Mouse (Mus musculus): ENCODE data around the gene Vmn1r42. TPM values are rescaled to one million over a fixed set of nuclear protein-coding genes. Genes with fewer than 3 reads are reported as not detected.

Vmn1r42 gene
- polyA plus RNA-seq, 1 experiment from 2014 or later: not detected

GRCm38 (mm10) chr6:89857552-89857951 is 18.7 kb downstream of the Vmn1r42 start:
- Histone ChIP-seq H3K4me1 (ENCODE audit: control insufficient read depth, insufficient read depth, low read length) (no peaks in the 10 kb centered on the region), H3K4me2 (ENCODE audit: low read depth, low read length) (no peak overlapping the region), H3K36me3 (ENCODE audit: control insufficient read depth, insufficient read depth) (no peaks in the 10 kb centered on the region), H3K9ac (ENCODE audit: low read length) (no peak overlapping the region), H3K27ac (ENCODE audit: low read length) (no peak overlapping the region), H3K4me3 (ENCODE audit: low read length) (no peak overlapping the region), H3K9me3 (replicated peaks; ENCODE audit: control insufficient read depth, low read length) (peaks cover 7% of the 10 kb centered on the region), H3K27me3 (ENCODE audit: control insufficient read depth, insufficient read depth, low read length) (no peaks in the 10 kb centered on the region)
- 65% methylated on average over 3 of the region's 3 CpGs for WGBS
- ATAC-seq (replicated peaks; ENCODE audit: extremely low read depth, insufficient read depth, low FRiP score): no peak

Other genes starting within 250 kb of the Vmn1r42 start
- 14.3 and 15.3 TPM in 2 replicates for gene Txnrd3, start 232.4 kb downstream of the Vmn1r42 start, polyA plus RNA-seq (2015; fragmentation: Nextera tagmentation; extraction: Ambion mirVana)
- not detected in 2 replicates for gene Vmn1r40, start 168.9 kb downstream of the Vmn1r42 start, polyA plus RNA-seq (2015; fragmentation: Nextera tagmentation; extraction: Ambion mirVana)
- gene Vmn1r41, start 135.6 kb downstream of the Vmn1r42 start, polyA plus RNA-seq (2015; fragmentation: Nextera tagmentation; extraction: Ambion mirVana): not detected in 2 replicates
- not detected in 2 replicates for gene Vmn1r43, start within 50 bp of the Vmn1r42 start, polyA plus RNA-seq (2015; fragmentation: Nextera tagmentation; extraction: Ambion mirVana)
- not detected in 2 replicates for gene Vmn1r44, start 7.2 kb upstream of the Vmn1r42 start, polyA plus RNA-seq (2015; fragmentation: Nextera tagmentation; extraction: Ambion mirVana)
- not detected in 2 replicates for gene Vmn1r45, start 64.2 kb upstream of the Vmn1r42 start, polyA plus RNA-seq (2015; fragmentation: Nextera tagmentation; extraction: Ambion mirVana)
- not detected in 2 replicates for gene Vmn1r46, start 92.9 kb upstream of the Vmn1r42 start, polyA plus RNA-seq (2015; fragmentation: Nextera tagmentation; extraction: Ambion mirVana)
- not detected in 2 replicates for gene Vmn1r47, start 139.7 kb upstream of the Vmn1r42 start, polyA plus RNA-seq (2015; fragmentation: Nextera tagmentation; extraction: Ambion mirVana)
- gene Vmn1r48, start 160.4 kb upstream of the Vmn1r42 start, polyA plus RNA-seq (2015; fragmentation: Nextera tagmentation; extraction: Ambion mirVana): not detected in 2 replicates
- not detected in 2 replicates for gene Vmn1r49, start 202.1 kb upstream of the Vmn1r42 start, polyA plus RNA-seq (2015; fragmentation: Nextera tagmentation; extraction: Ambion mirVana)
- not detected in 2 replicates for gene Vmn1r50, start 225.0 kb upstream of the Vmn1r42 start, polyA plus RNA-seq (2015; fragmentation: Nextera tagmentation; extraction: Ambion mirVana)
- not detected in 2 replicates for gene Vmn1r51, start 246.2 kb upstream of the Vmn1r42 start, polyA plus RNA-seq (2015; fragmentation: Nextera tagmentation; extraction: Ambion mirVana)

All from heart, embryonic 16.5 days (tissue).